Mouse (Mus musculus): ENCODE data around the gene Uchl3. TPM values are rescaled to one million over a fixed set of nuclear protein-coding genes. Genes with fewer than 3 reads are reported as not detected.

Uchl3 gene
- total RNA-seq, 2 experiments from 2014 or later: 8.0 to 9.0 TPM

DNA sequence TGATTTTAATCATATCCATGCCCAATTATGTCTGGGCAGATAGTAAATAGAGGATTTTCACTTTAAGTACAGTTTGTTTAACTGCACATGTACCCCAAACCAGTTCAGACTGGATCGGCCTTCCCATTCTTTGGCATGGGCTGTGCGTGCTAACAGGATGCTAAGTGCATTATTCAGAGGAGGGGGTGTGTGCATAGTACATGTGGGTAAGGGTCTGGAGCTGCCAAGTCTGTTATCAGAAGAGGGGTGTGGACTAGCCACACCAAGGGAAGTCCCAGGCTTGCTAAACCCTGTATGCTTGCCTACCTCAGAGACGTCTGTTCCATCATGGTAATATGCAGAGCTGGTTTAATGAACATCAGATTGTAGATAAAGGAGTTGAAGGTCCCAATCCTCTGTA, 10.5 kb downstream of the Uchl3 start:
- no peak for ATAC-seq (replicated peaks; ENCODE audit: low FRiP score, poor library complexity, severe bottlenecking)

DNA sequence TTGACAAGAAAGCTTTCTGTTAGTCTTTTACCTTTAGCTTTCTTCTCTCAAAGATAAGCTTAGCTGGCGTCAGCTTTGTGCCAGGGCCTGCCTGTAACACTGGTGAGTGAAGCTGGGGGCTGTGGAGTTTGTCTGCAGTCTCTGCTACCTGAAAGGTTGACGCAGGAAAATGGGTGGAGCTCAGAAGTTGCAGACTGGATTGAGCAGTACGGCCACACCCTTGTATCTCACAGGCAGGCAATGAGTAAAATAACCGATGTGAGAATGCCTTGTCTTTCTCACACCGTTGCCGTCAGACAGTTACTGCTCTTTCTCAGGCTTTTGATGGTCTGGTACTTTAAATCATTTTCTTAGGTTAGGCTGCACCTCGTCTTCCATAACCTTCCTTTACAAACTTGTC, 12.3 kb downstream of the Uchl3 start:
- no peak for ATAC-seq (replicated peaks; ENCODE audit: low FRiP score, poor library complexity, severe bottlenecking)

DNA sequence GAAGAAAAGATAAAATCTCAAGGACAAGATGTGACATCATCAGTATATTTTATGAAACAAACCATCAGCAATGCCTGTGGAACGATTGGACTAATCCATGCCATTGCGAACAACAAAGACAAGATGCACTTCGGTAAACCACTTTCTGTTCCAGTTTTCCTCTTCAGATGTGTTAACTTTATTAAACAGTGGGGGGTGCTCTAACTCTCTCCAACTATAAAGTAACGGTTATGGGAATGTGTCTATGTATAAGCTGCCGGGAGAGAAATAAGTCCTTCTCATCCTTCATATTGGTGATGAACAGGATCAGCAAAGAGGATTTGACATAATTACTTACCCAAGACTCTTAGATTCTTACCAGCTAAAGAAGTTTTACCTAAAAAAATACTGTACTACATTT, 12.8 kb downstream of the Uchl3 start:
- no peak for ATAC-seq (replicated peaks; ENCODE audit: low FRiP score, poor library complexity, severe bottlenecking)

DNA sequence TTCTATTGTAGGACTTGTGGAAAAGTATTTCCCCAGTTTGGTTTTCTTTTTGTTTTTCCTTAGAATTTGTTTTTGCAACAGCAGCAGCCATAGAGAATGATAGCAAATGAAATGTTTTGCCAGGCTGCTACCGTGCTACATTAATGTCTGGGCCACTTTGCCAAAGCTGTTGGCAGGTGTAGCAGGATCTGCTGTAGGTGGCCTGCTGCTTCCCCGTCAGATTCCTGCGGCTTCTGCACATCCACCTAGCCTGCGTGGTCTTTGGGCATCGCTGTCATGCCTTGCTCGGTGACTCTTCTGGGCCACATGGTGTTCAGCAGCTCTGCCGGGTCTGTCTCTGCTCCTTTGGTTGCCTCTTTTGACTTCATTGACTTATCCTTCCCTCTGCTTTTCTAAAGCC, 14.9 kb downstream of the Uchl3 start:
- no peak for ATAC-seq (replicated peaks; ENCODE audit: low FRiP score, poor library complexity, severe bottlenecking)

DNA sequence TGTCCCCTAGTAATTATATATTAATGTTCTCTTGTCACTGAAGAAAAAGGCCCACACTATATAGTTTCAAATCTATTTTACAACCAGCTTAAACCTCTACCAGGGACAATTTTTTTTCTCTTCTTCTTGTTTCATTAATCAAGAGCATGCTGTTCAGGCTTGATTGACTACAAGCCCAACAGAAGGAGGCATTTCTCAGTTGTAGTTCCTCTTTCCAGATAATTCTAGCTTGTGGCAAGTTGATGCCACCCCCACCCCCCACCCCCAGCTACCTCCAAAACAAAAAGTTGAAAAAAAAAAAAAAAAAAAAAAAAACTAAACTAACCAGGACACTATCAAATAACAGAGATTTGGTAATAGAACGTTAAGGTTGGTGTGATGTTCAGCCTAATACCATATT, 18.5 kb downstream of the Uchl3 start:
- ATAC-seq (replicated peaks; ENCODE audit: low FRiP score, poor library complexity, severe bottlenecking): no peak

DNA sequence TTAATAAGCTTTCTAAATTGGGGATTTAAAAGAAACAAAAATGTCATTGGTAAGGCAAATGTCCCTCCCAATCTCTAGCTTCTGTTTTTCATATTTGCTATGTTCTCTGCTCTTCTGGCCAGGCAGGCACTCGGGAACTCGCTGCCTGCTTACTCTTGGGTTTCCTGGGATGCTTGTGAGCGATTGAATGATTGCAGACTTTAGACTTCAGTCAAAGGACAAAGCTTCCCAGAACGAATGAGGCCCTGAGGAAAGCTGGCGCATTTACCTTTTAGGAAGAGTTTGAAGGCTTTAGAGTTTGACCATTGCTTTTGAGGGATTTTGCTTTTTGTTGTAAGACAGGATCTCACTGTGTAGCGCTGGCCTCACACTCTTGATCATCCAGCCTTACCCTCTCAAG, 33.9 kb downstream of the Uchl3 start:
- ATAC-seq (replicated peaks; ENCODE audit: low FRiP score, poor library complexity, severe bottlenecking): no peak

DNA sequence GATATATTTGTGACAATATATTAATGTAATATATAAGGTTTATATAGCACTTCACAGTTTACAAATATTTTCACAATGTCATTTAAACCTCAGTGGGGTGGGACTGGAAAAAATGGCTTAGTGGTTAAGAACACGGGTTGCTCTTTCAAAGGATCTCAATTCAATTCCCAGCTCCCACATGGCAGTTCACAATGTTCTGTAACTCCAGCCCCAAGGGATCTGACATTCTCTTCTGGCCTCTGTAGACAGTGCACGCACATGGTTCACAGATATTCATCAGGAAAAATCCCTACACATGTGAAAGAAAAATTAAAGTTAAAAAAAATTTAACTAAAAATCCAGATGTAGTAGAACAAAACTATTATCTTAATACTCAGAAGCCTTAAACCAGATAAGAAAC, 34.6 kb downstream of the Uchl3 start:
- ATAC-seq (replicated peaks; ENCODE audit: low FRiP score, poor library complexity, severe bottlenecking): no peak

DNA sequence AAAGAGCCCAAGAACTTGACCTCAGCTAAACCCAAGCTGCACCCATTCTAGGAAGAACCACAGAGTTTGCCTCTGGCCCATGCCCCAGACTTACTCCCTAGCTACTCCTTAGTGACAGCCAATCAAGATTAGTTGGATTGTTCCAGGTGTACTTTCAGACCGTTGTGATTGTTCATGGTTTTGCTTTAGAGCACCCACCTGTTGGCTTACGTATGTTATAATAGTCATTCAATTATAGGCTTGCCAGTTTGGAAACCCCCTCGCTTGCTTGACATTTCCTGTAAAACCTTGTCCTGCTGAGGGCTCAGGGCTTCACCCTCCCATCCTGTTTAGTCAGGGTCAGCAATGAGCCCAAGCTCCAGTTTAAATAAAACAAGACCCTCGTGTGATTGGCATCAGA, 50.7 kb downstream of the Uchl3 start:
- ATAC-seq (replicated peaks; ENCODE audit: low FRiP score, poor library complexity, severe bottlenecking): no peak

DNA sequence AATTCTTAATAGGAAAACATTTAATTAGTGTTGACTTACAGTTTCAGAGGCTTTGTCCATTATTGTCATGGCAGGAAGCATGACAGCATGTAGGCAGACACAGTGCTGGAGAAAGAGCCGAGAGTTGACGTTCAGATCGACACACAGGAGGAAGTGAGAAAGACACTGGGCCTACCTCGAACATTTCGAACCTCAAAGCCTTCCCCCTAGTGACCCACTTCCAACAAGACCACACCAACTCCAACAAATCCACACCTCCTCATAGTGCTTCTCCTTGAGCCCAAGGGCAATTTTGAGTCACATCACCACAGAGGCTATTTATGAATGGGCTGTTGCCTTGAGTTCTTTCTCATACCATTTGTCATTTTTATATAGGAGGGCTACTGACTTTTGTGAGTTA, 53.3 kb downstream of the Uchl3 start:
- ATAC-seq (replicated peaks; ENCODE audit: low FRiP score, poor library complexity, severe bottlenecking): no peak

DNA sequence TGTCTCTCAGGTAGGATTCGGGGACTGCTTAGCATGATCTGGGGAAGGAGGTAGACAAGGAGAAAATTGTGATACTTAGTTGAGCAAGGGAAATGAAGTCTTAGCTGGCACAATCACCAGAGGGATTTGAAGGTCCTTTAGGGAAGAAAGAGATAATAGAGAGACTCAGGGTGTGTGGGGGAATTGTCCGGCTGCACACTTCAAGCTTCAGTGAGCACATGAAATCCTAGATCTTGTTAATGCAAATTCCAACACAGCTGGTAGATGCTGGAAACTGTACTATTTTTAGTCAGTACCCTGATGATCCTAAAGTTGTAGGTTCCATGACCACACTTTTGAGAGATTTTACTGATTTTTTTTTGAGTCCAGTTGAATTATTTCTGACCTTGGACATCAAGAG, 60.6 kb downstream of the Uchl3 start:
- no peak for ATAC-seq (replicated peaks; ENCODE audit: low FRiP score, poor library complexity, severe bottlenecking)

DNA sequence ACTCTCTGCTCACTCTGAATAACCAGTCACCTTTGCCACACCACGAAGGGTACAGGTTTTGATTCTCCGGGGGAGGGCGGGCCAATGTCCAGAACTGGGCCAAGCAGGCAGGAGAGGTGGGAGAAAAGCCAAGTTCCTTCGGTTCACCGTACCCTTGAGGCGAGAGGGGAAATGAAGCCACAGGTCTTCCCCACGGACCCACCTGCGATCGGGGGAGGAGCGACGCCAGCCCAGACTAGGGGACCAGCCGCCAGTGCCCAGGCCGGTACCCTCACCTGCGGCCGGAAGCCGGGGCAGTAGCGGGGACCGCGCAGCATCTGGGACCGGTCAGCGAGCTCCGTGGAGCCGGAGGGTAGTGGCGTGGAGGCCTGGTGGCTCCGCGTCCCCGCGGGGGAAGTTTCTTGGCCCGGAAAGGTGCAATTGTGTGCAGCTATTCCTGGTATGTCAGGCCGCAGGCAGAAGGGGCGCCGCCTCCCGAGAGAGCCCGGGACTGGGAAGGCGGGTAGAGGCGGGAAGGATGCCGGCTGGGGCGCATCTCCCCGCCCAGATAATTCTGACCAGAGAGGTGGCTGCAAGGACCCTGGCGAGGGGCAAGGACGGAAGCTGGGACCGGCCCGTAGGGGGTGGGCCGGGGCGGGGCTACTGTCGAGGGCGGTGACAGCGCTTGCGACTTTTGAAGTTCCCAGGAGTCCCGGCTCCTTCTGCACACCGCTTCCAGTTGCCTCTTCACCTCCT, 75.6 kb downstream of the Uchl3 start, which contains the start of the genes Gm9922 and Lmo7:
Gene Gm9922, minus strand, starts transcription at position 578 of the 735 bp plus-strand sequence.
Gene Lmo7, plus strand, starts transcription at position 721 of the 735 bp plus-strand sequence.
- ATAC-seq (replicated peaks; ENCODE audit: low FRiP score, poor library complexity, severe bottlenecking): no peak

DNA sequence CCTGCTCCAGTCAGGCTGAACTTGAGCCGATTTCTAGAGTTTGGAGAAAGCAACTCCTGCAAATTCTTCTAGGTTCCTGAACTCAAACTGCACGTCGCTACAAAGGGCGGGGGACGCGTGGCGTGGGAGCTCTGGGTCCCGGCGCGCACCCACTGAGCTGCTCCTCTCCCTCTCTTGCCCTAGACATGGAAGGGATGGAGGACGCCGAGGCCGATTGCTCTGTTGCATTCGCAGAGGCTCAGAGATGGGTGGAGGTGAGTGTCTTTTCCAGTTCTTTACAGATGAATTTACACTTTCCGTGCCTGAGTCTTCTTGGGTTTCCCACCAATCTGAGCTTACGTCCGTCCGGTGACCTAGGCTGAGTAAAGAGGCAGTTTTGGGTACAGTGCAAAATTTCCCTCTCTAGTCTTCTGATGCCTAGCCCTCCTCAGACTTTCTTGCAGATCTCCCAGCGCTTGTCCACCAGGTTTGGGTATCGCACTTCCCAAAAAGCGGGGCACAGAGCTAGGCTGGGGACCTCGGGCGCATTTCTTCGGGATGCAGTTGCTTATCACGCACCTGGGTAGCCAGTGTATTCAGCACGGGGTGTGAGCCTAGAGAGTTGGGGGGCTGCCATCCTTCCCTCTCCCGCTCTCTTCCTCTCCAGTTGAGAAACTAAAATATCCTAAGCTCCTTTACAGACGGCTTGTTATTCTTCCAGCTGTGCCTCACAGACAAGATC, 76.4 kb downstream of the Uchl3 start:
- no peak for ATAC-seq (replicated peaks; ENCODE audit: low FRiP score, poor library complexity, severe bottlenecking)

DNA sequence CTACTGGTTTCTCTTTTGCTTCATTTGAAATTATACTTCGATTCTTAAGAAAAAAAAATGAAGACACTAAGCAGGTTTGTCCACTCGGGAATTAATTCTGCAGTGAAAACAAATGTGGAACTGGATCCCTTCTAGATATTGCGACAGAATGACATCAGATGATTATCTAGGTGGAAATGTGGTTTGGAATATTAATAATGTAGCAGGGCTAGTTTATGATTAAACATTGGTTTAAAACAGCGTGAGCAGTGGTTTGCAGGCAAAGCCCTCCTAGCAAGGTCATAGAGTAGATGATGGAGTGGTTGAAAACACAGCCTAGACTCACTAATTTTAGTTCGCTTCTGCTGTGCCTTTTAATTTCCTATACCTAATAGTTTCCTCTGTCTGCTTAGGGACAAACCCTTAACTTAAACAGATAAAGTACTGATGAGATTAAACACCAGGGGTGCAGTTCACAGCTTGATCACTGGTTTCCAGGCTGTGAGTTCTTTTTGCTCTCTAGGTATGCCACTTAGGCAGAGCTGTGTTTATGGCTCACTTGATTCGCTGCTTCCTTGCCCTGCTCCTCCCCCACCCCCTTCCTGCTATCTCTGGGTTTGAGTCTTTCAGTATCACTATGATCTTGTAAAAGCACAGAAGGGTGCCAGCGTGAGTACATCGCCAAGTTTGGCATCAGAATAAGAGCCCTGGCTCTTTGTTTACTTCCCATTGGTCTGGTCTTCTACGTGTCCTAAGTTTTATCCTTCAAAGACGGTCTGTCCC, 80.0 kb downstream of the Uchl3 start:
- ATAC-seq (replicated peaks; ENCODE audit: low FRiP score, poor library complexity, severe bottlenecking): no peak

DNA sequence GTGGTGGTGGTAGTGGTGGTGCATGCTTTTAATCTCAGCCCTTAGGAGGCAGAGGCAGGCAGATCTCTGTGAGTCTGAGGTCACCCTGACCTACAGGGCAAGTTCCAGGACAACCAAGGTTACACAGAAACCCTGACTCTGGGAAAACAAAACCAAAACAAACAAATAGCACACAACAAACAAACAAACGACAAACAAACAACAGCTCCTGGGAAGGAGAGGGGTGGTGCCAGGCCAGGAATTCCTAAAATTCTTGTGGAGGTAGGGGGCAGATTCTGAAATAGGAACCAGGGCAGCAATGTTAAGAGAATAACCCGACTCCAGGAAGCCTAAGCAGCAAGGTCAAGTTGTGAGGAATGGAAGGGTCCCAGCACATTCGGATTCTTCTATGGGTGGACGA, 83.7 kb downstream of the Uchl3 start:
- ATAC-seq (replicated peaks; ENCODE audit: low FRiP score, poor library complexity, severe bottlenecking): no peak

Other genes starting within 250 kb of the Uchl3 start
- 2.1 and 3.2 TPM in 2 replicates for gene Tbc1d4, start 44.8 kb upstream of the Uchl3 start, total RNA-seq (2015; ENCODE audit: low replicate concordance)
- 0.08 and 0.64 TPM in 2 replicates for gene Tbc1d4, start 44.8 kb upstream of the Uchl3 start, total RNA-seq (2017; ENCODE audit: low replicate concordance)
- gene Commd6, start 13.3 kb upstream of the Uchl3 start, total RNA-seq (2015; ENCODE audit: low replicate concordance): 17.6 and 24.9 TPM in 2 replicates
- gene Commd6, start 13.3 kb upstream of the Uchl3 start, total RNA-seq (2017; ENCODE audit: low replicate concordance): 9.2 TPM in 2 replicates
- not detected in 2 replicates for gene Gm9922, start 75.8 kb downstream of the Uchl3 start, total RNA-seq (2015; ENCODE audit: low replicate concordance)
- gene Gm9922, start 75.8 kb downstream of the Uchl3 start, total RNA-seq (2017; ENCODE audit: low replicate concordance): not detected in 2 replicates
- gene Lmo7, start 76.0 kb downstream of the Uchl3 start, total RNA-seq (2015; ENCODE audit: low replicate concordance): 0.42 and 1.1 TPM in 2 replicates
- gene Lmo7, start 76.0 kb downstream of the Uchl3 start, total RNA-seq (2017; ENCODE audit: low replicate concordance): 0.83 TPM in 1 of 2 replicates, not detected in the other